Mouse (Mus musculus): ENCODE measurements around the gene Tinf2. TPM values are rescaled to one million over a fixed set of nuclear protein-coding genes. Genes with fewer than 3 reads are reported as not detected.

The Tinf2 gene
- total RNA-seq, 4 experiments from 2014 or later: 25.5 to 44.5 (median 34.2) TPM

DNA sequence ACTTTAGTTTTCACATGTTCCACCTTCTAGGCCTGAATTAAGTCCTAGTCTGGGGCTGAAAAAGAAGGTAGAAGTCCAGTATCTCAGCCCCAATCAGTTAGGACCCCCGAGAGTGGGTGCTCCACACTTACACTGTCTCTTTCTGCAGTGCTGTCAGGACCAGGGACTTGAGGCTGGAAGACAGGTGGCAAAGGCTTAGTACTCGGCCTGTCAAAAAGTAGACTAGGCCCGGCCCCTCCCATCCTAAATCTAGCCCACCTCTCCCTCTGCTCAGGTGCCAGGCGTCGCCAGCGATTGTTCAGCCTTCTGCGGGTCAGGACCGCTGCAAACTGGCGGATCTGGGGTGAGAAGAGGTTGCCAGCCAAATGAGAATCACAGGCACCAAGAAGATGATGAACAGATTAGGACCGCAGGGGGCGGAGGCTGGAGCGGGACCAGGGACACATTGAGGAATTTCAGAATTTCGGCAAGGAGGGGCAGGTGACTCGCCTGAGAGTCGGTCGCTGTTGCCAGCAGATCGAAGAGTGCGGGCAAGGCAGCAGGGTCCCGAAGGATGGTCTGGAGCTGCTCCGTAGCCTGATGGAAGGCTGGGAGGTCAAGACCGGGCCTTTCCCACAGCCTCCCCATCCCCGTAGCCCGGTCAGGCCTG lies 46.6 kb downstream of the Tinf2 start:
- DNase-seq: no peak

GRCm38 (mm10) chr14:55629312-55629711 lies 52.3 kb downstream of the Tinf2 start:
- no peak for DNase-seq

DNA sequence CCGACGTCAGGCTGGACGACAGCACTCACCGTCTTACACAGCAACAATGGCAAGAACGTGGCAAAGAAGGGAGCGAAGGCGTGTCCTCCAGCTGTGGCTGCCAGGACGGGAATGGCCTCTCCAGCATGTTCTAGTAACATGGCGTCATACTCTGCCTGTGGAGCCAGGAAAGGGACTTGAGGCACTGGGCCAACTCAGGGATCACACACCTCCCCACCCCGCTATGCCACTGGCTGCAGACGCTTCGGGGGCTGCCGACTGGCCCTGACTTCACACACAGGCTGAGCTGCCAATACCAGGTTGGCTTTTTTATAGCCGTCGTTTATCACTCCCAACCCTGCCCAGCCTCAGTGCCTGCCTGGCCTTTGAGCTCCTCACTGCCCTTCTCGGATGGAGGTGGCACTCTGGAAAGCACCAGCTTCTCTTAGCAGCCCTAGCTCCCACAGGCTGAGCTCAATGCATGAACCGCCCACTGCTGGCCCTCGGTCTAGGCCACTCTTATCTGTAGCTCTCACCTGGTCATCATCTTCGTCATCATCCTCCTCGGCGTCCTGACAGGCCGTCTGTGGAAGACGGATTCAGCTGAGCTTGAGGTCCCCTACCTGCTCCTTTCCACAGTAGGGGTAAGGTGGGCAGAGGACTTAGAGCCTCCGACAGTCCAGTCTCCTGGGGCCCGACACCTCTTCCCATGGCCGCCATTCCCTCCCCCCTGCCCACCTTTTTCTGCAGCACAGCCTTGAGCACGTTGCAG lies 53.4 kb downstream of the Tinf2 start:
- no peak for DNase-seq

Other genes starting within 250 kb of the Tinf2 start
- 10 to 100 TPM; 51.9 to 72.7 (median 66.9) TPM for gene Dhrs4, start 203.1 kb downstream of the Tinf2 start, total RNA-seq (2022)
- 10 to 100 TPM in 2 of 4 experiments, 1 to 10 TPM in 2; 5.7 to 14.0 (median 8.6) TPM for gene Carmil3, start 191.2 kb downstream of the Tinf2 start, total RNA-seq (2022)
- gene Cpne6, start 171.4 kb downstream of the Tinf2 start, total RNA-seq (2022): under 1 TPM; 0.09 to 0.35 (median 0.27) TPM
- not detected for gene Nrl, start 156.8 kb downstream of the Tinf2 start, total RNA-seq (2022)
- gene Pck2, start 141.6 kb downstream of the Tinf2 start, total RNA-seq (2022): 10 to 100 TPM; 36.5 to 44.6 (median 40.6) TPM
- gene Dcaf11, start 121.8 kb downstream of the Tinf2 start, total RNA-seq (2022): 100 to 1,000 TPM; 146 to 159 (median 158) TPM
- 1 to 10 TPM in 1 of 4 experiments, under 1 TPM in 2, not detected in 1; 0.70 to 1.2 (median 0.81) TPM for gene A730061H03Rik, start 121.4 kb downstream of the Tinf2 start, total RNA-seq (2022)
- under 1 TPM; 0.74 to 0.98 (median 0.85) TPM for gene Fitm1, start 106.2 kb downstream of the Tinf2 start, total RNA-seq (2022)
- gene Psme1, start 103.7 kb downstream of the Tinf2 start, total RNA-seq (2022): 100 to 1,000 TPM; 253 to 384 (median 292) TPM
- 10 to 100 TPM; 47.3 to 50.6 (median 49.7) TPM for gene Emc9, start 96.5 kb downstream of the Tinf2 start, total RNA-seq (2022)
- gene Psme2, start 90.7 kb downstream of the Tinf2 start, total RNA-seq (2022): 100 to 1,000 TPM; 325 to 423 (median 363) TPM
- 10 to 100 TPM; 33.3 to 52.1 (median 39.2) TPM for gene Rnf31, start 90.1 kb downstream of the Tinf2 start, total RNA-seq (2022)
- gene Irf9, start 78.2 kb downstream of the Tinf2 start, total RNA-seq (2022): 10 to 100 TPM; 20.2 to 28.5 (median 27.6) TPM
- 10 to 100 TPM; 12.0 to 18.1 (median 13.1) TPM for gene Rec8, start 63.8 kb downstream of the Tinf2 start, total RNA-seq (2022)
- 100 to 1,000 TPM in 3 of 4 experiments, 10 to 100 TPM in 1; 93.7 to 140 (median 111) TPM for gene Ipo4, start 45.9 kb downstream of the Tinf2 start, total RNA-seq (2022)
- 1 to 10 TPM in 2 of 4 experiments, not detected in 2; 1.5 to 1.9 TPM for gene Gm49378, start 43.9 kb downstream of the Tinf2 start, total RNA-seq (2022)
- gene Tm9sf1, start 38.0 kb downstream of the Tinf2 start, total RNA-seq (2022): 100 to 1,000 TPM in 2 of 4 experiments, 10 to 100 TPM in 2; 95.2 to 101 (median 98.7) TPM
- gene Tssk4, start 31.6 kb downstream of the Tinf2 start, total RNA-seq (2022): 1 to 10 TPM in 2 of 4 experiments, under 1 TPM in 2; 0.93 to 2.0 (median 1.5) TPM
- 10 to 100 TPM; 59.0 to 65.8 (median 62.3) TPM for gene Mdp1, start 21.3 kb downstream of the Tinf2 start, total RNA-seq (2022)
- gene Gmpr2, start 9.9 kb downstream of the Tinf2 start, total RNA-seq (2022): 10 to 100 TPM; 26.3 to 36.5 (median 32.8) TPM
- 100 to 1,000 TPM; 299 to 385 (median 359) TPM for gene Nedd8, start 9.7 kb downstream of the Tinf2 start, total RNA-seq (2022)
- gene Tgm1, start 32.1 kb upstream of the Tinf2 start, total RNA-seq (2022): under 1 TPM; 0.17 to 0.46 (median 0.30) TPM
- gene Rabggta, start 40.4 kb upstream of the Tinf2 start, total RNA-seq (2022): 10 to 100 TPM; 20.2 to 31.5 (median 26.1) TPM
- gene Dhrs1, start 63.9 kb upstream of the Tinf2 start, total RNA-seq (2022): 10 to 100 TPM; 67.5 to 76.9 (median 71.0) TPM
- 10 to 100 TPM; 17.7 to 20.5 (median 19.1) TPM for gene Nop9, start 63.9 kb upstream of the Tinf2 start, total RNA-seq (2022)
- gene Cideb, start 76.6 kb upstream of the Tinf2 start, total RNA-seq (2022): under 1 TPM in 2 of 4 experiments, not detected in 2; 0.31 to 0.49 TPM
- gene Ltb4r2, start 79.6 kb upstream of the Tinf2 start, total RNA-seq (2022): under 1 TPM in 1 of 4 experiments, not detected in 3; 0.17 TPM
- under 1 TPM; 0.31 to 0.75 (median 0.43) TPM for gene Ltb4r1, start 84.1 kb upstream of the Tinf2 start, total RNA-seq (2022)
- 1 to 10 TPM; 5.2 to 9.1 (median 7.8) TPM for gene Adcy4, start 102.3 kb upstream of the Tinf2 start, total RNA-seq (2022)
- 1 to 10 TPM; 3.0 to 6.2 (median 5.8) TPM for gene Ripk3, start 107.0 kb upstream of the Tinf2 start, total RNA-seq (2022)
- 10 to 100 TPM; 23.3 to 45.1 (median 31.1) TPM for gene Nfatc4, start 141.3 kb upstream of the Tinf2 start, total RNA-seq (2022)
- 10 to 100 TPM; 14.3 to 23.2 (median 17.2) TPM for gene Nynrin, start 172.2 kb upstream of the Tinf2 start, total RNA-seq (2022)
- gene Cbln3, start 202.6 kb upstream of the Tinf2 start, total RNA-seq (2022): under 1 TPM in 3 of 4 experiments, not detected in 1; 0.05 to 0.22 (median 0.06) TPM
- gene Khnyn, start 203.1 kb upstream of the Tinf2 start, total RNA-seq (2022): 10 to 100 TPM; 19.1 to 27.2 (median 25.1) TPM
- gene Sdr39u1, start 218.5 kb upstream of the Tinf2 start, total RNA-seq (2022): 10 to 100 TPM; 65.6 to 78.4 (median 73.2) TPM